Mouse (Mus musculus) cerebellum, adult 11-12 months (tissue): ENCODE measurements around the gene Hmgcl.
A peak's percentile ranks its signal among the peaks of the same experiment; 100 is the strongest.

Experiments used
- DNase-seq: peaks from one replicate; pipeline ENCODE4 v3.0.0; 2022

The Hmgcl gene

DNA sequence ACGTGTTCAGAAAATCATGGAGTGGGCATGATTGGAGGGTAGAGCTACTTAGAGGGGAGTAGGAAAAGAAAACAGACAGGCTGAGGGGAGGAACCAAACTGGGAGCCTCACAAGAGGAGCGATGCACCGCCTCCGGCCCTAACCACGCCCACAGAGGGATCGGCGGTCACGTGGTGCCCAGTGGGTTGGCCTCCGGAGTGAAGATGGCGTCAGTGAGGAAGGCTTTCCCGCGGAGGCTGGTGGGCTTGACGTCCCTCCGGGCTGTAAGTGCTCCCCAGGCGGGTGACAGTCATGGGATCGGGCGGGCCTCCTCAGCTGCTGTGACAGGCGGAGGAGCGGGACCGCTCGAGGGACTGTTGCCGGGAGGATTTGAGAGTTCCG is at the start of gene Hmgcl:
Hmgcl (plus strand) TSS at position 171 of the 381 bp plus-strand sequence.
- peak; percentile 92 for DNase-seq

DNA sequence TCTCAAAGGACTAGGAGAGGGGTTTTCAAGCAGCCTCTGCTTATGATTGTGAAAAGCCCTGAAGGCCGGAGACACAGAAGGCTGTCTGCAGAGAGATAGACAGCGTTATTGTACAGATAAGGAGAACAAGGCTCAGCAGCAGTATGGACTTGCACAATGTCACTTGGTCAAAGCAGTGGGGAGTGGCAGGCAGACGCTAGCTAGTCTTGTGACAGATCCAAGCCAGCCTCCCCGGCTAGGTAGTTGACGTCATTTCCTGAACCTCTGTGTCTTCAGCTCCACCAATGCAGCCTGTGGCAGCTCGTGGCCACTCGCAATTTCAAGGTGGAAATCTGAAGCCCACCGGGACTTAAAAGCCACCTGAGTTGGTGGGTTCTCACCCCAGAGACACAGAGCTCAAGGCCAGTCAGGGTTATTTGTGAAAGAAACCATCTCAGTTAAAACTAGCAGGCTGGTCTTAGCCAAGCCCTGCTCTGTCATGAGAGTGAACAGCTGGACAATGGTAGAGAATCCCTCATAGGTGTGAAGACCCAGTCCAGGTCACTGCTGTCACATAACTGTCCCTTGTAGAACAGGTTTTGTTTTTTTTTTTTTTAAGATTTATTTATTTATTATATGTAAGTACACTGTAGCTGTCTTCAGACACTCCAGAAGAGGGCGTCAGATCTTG is 47.7 kb upstream of the Hmgcl start:
- DNase-seq, result no peak

DNA sequence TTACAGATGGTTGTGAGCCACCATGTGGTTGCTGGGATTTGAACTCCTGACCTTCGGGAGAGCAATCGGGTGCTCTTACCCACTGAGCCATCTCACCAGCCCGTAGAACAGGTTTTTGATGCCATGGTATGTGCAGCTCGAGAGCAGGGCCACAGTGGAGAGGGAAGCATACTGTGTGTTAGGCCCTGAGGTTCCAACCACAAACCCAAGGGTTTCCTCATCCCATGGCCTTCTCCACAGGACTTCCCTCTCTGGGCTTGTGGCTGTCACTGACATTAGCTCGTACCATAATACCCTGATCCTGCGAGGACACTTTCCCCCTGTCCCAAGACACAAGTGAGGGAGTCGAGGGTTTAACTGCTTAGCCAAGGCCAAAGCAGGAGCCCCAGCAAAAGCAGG is 47.2 kb upstream of the Hmgcl start:
- DNase-seq, result no peak

DNA sequence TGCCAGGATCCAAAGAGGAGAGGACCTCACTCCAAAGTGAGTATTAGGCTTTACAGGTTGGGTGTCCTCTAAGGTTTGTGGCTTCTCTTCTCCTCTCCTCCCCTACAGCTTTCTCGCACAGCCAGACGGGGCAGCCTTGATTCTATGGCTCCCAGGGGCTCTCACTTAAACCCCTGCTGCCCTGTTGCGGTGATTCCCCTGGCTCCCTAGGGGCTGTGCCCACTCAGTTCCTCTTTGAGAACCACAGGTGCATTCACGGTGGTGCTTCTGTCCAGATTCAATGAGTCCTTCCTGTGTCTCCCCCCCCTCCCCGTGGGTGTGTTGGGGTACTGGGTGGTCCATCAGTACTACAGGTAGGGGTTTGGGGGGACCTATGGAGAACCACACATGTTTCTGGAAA is 46.2 kb upstream of the Hmgcl start:
- no peak for DNase-seq

DNA sequence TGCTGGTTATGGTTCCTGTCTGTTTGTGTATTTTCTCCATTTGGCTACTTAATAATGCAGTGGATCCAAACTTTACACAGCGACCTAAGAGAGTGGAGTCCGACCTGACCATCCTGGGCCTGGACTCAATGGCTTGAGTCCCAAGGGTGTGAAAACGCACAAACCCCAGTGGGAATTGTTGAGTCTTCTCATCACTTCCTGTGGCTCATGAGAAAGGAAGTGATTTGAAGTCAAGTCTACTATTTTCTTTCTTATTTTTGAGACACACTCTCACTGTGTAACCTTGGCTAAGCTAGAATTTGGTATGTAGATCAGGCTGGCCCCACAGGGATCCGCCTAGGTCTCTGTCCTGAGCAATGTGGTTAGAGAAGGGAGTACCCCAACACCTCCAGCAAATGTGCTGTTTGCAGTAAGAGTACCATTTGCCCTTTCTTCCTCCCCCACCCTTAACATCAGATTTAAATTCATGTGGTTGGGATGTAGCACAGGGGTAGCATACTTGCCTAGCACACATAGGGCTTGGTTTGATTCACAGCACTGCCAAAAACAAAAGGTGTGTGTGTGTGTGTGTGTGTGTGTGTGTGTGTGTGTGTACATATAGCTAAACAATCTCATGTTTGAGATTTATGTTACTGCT is 43.5 kb upstream of the Hmgcl start:
- DNase-seq, result no peak

DNA sequence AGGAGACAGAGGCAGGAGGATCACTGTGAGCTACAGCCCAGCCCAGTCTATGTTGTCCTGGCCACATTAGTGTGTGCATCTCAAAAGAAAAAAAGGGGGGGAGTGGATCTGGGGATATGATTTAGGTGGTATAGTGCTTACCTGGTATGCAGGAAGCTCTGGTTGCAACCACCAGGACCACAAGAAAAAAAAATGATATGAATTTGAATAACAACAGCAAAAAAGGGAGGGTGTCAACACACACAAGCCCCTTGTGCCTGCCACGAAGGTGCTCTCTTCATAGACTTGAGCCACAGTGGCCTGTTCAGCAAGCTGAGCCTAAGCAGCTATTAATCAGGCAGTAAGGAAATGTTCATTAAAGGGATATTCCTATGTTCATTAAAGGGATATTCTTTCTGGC is 41.4 kb upstream of the Hmgcl start:
- DNase-seq, result no peak

DNA sequence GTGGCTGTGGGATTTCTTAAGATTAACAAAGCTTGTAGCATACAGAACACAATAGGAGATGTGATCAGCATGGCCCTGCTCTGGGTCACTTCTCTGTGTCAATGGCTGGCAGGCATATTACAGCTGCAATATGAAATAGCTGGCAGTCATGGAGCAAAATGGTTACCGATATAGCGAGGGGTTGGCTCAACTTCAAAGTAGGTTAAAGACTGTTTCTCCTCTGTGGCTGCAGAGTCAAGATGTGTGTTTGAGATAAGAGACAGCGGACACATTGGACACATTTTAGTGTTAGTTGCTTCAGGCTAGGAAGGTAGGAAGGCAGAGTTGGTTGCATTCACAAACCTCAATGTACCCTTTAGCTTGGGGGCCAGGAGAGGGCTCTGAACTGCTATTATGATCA is 39.6 kb upstream of the Hmgcl start:
- DNase-seq, result no peak

DNA sequence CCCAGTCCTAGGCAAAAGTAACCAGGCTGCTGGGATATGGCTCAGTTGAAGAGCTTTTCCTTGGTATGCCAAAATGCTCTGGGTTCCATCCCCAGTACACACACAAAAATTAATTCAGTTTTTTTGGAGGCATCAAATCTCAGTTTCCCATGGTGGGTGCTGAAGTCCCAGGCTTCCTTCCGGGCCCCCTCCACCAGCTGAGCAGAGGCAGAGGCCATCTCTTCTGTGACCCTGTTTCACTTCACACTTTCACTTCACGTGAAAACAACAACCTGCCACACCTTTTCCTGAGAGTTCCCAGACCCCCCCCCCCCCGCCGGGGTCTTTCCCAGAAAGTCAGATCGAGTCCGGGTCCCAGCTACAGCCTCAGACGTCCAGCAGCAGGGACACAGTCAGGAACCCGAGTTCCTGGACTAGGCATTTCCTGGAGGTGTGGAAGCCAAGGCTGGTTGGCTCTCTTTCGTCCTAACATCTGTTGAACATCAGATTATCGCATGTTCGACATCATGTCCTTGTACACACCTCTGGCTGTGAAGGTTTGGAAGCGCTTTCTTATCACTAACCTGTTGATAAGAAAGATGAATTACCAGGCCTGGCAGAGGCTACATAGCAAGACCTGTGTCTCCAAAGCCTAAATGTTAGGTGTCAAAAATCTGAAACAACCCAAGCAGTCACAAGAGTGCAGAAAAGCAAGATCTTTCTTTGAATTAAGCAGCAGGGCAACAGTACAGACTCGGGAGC is 36.8 kb upstream of the Hmgcl start:
- no peak for DNase-seq

DNA sequence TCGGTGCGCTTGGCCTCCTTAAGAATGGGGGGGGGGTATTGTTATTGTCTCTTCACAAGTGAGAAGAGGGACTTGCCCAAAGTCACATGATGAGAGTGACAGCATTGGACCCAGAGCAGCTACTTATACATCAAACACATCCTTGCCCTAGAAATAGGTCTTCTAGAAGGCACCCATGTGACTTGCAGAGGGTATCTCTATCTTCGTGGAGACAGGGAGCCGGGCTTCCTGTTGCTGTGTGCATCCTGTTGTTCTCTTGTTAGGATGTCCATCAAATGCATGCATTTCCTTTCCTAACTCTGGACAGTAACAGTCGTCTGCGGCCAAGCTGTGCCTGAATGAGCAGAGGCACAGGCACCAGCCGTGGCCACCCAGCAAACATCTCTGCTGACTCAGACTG is 34.7 kb upstream of the Hmgcl start:
- no peak for DNase-seq

DNA sequence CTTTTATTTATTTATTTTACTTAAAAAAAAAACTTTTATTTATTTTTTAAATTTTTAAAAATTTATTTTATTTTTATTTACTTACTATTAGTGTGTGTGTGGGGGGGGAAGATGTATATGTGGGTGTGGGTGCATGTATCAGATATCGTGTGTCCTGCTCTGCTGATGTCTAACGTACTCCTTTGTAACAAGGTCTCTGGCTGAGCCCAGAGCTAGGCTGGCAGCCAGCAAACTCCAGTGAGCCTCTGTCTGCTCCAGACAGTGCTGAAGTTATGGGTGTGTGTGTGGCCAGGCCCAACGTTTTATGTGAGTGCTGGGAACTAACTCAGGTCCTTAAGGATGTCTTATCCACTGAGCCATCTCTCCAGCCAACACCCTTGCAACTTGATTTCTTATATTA is 34.1 kb upstream of the Hmgcl start:
- DNase-seq, result no peak

DNA sequence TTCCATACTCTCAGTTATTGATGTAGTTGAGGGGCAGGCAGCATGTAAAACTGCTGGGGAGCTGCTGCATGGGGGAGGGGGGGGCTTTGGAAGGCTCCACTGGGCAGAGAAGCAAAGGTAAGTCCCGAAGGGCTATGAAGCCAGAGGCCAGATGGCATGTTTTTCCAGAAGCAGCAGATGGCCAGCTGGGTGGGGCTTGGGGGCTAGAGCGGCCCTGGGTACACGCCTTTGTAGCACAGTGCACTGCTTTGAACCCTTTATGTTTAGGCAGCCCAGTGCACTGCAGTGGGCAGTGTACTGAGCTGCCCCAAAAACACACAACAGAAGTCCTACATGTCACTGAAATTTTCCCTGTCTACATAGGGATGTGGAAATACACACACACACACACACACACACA is 33.4 kb upstream of the Hmgcl start:
- DNase-seq, result no peak

DNA sequence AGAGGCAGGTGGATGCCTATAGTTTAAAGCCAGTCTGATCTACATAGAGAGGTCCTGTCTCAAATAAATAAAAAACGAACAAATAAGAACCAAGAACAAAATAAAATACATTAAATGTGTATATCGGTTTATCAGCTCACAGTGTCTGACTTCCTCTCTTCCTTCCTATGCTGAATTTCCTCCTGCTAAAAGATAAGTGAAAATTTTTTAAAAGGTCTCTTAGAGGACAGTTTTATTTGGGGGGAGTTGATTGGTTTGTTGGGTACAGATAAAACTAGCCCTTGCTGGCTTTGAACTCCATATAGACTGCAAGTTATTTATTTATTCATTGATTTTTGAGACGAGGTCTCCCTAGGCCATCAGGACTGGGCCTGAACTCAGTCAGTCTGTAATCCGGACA is 32.8 kb upstream of the Hmgcl start:
- no peak for DNase-seq

DNA sequence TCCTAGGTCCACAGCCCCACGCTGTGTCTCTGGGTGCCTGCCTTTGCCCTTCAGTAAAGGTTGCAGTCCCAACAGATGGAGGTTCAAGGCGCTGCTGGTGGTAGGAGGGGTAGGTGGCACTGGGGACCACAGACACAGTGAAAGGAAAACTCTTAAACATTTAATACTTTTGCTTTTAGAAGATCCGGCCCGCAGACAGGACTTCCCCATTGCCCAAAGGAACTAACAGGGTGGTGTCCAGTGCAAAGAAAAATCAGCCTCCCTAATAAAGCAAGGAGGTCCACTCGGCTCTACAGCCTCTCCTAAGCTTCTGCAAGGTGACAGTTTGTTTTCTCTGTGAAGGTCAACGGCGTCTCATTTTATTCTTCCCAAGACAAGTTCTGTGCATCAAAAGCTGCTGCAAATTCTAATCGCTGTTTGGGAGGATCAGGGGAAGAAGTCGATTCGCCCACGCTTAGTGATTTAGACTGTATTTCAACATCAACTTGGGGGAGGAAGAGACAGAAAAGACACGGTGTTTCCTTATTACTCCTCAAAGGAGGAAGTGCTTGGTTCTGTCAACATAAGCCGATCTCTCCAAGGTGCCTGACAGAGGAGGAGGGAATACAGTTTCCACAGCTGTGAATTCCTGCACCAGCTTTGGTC is 27.5 kb upstream of the Hmgcl start:
- DNase-seq, result no peak

DNA sequence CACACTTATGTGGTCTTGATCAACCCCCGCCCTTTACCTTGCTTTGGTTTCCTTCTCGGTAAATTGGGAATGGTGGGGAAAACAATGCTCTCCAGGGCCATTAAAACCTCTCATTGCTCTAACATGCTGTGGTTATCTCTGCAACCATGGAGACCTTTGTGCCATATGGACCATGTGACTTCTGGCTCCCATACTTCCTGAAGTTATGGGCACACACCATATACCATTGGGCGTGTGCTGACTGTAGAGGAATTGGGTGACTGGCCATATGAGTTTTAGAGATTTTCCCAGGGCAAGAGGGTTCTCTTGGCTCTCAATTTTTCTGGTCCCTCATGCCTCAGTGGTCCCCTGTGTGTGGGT is 27.0 kb upstream of the Hmgcl start:
- DNase-seq, result no peak

DNA sequence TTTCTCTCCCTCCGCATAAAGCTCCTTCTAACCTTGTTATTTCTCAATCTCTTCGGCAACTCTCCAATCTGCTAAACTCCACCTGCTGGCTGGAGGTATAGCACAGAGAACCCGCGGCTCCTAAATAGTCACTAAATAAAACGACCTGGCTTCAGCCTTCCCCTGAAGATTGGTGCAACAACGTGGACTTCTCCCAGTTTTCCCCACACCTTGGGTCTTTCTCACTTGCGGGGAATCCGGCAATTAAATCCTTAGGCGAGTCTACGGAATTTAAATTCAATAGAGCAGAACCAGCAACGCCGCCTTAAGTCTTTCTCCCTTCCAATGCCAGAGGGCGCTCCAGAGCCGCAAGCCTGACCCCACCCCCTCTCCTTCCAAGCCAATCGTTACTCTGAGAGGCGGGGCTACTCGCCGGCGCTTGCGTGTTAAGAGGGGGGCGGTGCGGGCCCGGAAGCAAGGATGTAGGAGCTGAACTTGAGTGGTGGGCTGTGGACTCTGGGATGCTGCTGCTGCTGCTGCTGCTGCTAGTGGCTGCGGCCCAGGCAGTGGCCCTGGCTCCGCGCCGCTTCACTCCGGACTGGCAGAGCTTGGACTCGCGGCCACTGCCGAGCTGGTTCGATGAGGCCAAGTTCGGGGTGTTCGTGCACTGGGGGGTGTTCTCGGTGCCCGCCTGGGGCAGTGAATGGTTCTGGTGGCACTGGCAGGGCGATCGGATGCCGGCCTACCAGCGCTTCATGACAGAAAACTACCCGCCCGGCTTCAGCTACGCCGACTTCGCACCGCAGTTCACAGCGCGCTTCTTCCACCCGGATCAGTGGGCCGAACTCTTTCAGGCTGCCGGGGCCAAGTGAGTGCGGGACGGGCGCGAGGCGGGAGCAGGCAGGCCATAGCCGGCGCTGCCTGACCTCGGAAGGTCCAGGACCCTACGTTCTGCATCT is 25.7 kb upstream of the Hmgcl start, which contains the start of gene Fuca1:
Fuca1 (plus strand) TSS at position 432 of the 938 bp plus-strand sequence.
- peak; percentile 91 for DNase-seq

DNA sequence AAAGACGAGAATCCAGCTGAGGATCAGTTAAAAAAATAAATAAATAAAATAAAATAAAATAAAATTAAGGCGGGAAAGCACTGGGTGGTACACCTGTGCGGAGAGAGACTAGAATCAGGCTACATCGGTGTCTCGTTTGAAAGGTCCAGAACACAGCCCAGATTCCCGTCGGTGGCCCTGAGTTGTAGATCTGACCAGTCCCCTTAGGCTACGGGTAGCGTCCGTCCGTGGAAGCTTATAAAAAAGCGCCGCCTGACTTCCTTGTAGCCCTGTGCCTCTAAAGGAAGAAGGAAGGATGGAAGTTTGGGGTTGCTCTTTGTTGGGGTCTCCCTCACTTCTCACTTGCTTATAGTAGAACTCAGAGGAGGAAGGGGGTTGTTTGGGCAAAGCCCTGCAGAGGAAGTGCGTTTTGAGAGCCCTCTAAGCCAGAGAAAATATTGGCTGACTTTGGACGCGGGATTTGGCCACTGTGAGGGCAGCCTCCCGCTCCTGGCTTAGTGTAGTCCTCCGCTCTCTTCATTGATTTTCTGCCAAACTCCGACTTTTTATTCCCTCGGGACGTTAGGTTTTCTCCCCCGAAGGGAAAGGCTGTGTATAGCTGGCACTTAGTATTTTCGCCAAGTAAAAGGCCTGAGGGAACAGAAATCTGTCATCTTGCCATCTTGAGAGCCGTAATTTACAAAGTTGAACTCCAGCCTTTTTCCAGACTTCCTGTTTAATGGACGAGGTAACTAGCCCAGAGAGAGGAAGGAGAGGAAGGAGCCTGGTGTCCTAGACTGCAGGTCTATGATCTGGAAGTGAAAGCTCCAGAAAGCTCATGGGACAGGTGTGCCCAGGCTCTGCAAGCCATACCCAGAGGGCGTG is 24.8 kb upstream of the Hmgcl start:
- DNase-seq, result no peak

DNA sequence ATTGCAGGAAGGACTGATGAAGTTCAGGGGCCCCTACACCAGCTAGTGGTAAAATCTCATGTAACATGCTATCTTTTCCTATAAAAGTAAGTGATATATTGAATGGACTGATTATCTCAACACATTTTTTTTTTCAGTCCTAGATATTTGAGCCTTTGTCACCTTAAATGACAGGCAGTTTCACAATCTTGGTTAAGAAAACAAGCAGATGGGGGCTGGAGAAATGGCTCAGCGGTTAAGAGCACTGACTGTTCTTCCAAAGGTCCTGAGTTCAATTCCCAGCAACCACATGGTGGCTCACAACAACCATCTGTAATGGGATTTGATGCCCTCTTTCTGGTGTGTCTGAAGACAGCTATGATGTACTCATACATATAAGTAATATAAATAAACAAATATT is 24.1 kb upstream of the Hmgcl start:
- DNase-seq, result no peak

DNA sequence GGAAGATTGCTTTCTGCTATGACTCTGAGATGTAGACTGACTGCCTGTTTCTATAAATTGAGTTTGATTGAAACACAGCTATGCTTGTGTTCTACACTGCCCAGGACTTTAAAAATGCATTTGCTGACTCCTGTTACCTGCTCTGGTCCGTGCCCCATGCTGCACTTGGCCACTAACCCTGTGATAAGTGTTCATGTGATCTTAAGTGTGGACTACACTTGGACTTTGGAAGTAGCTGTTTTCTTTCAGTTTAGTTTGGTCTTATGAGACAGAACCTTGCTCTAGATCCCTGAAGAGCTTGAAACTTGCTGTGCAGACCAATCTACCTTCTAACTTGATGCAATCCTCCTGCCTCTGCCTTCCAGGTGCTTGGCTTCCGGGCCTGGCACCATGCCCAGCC is 21.8 kb upstream of the Hmgcl start:
- DNase-seq, result no peak

DNA sequence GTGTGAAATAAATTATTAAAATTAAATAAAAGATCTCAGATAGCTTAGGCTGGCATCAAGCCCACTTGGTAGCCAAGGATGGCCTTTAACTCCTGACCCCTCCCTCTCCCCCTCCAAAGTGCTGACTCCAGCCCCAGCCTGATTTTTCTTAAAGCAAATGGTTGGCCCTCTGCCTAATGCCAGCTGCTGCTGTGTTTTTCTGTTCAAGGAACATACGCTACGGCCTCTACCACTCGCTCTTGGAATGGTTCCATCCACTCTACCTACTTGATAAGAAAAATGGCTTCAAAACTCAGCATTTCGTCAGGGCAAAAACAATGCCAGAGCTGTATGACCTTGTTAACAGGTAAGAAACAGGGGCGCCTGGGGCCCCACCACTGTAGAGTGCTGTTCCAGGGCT is 20.9 kb upstream of the Hmgcl start:
- no peak for DNase-seq

DNA sequence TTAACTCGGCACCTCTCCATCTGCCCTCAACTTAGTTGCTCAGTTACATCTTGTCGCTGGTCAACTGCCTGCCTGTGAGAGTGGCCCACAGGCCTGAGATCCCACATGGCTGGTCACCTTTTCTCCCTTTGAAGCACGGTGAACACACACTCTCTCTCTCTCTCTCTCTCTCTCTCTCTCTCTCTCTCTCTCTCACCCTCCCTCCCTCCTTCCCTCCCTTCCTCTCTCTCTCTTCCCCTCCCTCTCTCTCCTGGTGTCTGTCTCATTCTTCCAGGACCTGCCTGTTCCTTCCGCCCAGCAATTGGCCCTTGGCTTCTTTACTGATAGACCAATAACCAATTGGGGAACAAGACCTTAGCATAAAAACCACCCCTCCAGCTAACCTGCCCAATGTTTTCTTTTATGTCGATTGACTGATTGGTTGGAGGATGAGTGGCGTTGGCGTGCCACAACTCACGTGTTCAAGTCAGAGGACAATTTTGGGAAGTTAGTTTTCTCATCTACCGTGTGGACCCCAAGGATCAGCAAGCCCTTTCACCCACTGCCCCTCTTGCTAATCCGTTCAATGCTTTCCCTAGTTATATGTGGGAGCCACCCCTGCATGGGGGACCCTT is 19.9 kb upstream of the Hmgcl start:
- DNase-seq, result no peak

DNA sequence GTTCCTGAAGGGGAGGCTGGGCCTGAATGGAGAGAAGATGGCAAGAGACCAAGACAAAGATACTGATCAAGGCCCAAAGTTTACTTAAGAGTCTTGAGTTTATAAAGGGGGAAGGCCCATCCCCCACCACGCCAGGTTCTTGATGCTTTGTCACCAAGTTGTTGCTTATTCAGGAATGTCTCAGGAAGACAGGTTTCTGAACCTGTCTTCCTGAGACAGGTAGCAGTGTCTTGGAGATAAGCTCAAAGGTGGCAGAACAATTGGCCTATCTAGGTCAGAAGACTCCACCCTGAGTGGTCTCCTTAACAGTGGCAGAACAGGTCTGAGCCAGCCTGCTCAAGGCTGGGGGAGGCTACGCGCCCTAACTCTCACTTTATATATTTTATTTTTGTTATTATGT is 19.4 kb upstream of the Hmgcl start:
- no peak for DNase-seq
